8 mouse cellular contexts compared by ENCODE assay signal in the genomic region with DNA sequence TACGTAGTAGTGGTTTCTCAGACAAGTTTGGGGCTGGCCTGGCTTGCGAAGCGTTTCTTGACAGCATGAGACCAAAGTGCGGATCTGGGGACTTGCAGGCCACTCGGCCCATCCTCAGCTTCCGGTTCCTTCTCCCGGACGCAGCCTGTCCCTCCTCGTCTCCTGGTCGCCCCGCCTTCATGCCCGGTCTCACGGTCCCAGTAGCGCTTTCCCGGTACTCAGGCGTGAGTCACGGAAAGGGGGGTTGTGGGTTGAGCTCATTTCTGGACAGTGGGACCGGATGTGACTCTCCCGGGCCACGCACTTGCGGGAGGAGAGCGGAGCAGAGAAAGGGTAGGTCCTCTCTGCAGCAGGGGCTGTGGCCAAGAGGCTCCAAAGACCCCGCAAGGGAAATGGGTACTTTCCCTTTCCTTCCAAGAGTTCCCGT. TPM values are rescaled to one million over a fixed set of nuclear protein-coding genes. Genes with fewer than 3 reads are reported as not detected.
A peak's percentile ranks its signal among the peaks of the same experiment; 100 is the strongest.
DNase-seq lines count a peak whose midpoint lies in the region; ATAC-seq and TF ChIP-seq lines count a peak whose summit lies in the region.

A gene (plus strand): TSS at position 46 of the 427 bp plus-strand sequence.

- no peak for TF ChIP-seq CTCF in hindbrain, postnatal 0 days (IDR thresholded peaks at IDR 0.05; ENCODE audit: low read depth)

- no peaks in the 10 kb centered on the region for H3K9me3 ChIP-seq in hindbrain, postnatal 0 days (ENCODE audit: low read length)

- H3K4me1 ChIP-seq in hindbrain, postnatal 0 days (ENCODE audit: insufficient read depth, low read length), result no peaks in the 10 kb centered on the region; the same call in 1 of the 2 replicates

- H3K36me3 ChIP-seq in hindbrain, postnatal 0 days (ENCODE audit: insufficient read depth, low read length), result no peaks in the 10 kb centered on the region

- 1% methylated on average over 24 of the region's 24 CpGs for WGBS in hindbrain, postnatal 0 days

- peak within 1 kb of the TSS; percentile 76 for H3K4me2 ChIP-seq in hindbrain, postnatal 0 days (ENCODE audit: low read depth, low read length)

- peak within 1 kb of the TSS; percentile 53 for H3K9ac ChIP-seq in hindbrain, postnatal 0 days (replicated peaks; ENCODE audit: low read length)

- H3K27ac ChIP-seq in hindbrain, postnatal 0 days, result peak within 1 kb of the TSS; percentile 49

- H3K27me3 ChIP-seq in hindbrain, postnatal 0 days (ENCODE audit: insufficient read depth, low read length), result no peaks in the 10 kb centered on the region

- ATAC-seq in hindbrain, postnatal 0 days, result peak; percentile 34; the same call in 1 of the 2 replicates
- peak; percentile 67 for ATAC-seq in megakaryocyte, adult 5-6 weeks (ENCODE audit: poor library complexity, severe bottlenecking)

- peak within 1 kb of the TSS; percentile 41 for H3K4me3 ChIP-seq in hindbrain, postnatal 0 days (ENCODE audit: low read length)

- DNase-seq in T-cell, adult 2 months (ENCODE audit: low spot score), result peak; percentile 28
- peak; percentile 31 to 49 for DNase-seq in cerebellum, postnatal 4 days (ENCODE audit: low spot score in 2 of 2)
- peak; percentile 88 to 91 for DNase-seq in gastrocnemius, adult 8-10 months (ENCODE audit: low spot score in 2 of 2)
- peak; percentile 55 for DNase-seq in hindbrain, postnatal 0 days (ENCODE audit: low spot score)
- peak; percentile 28 to 53 for DNase-seq in left cerebral cortex, adult 8-10 months (ENCODE audit: low spot score in 2 of 2)
- DNase-seq in right cerebral cortex, adult 2 months (ENCODE audit: low spot score in 2 of 2), result peak; percentile 56 to 59
- DNase-seq in urinary bladder, adult 2 months (ENCODE audit: low spot score), result peak; percentile 79

RNA-seq across cellular contexts. Expression of the gene that starts here (rescaled TPM):
- total RNA-seq in gastrocnemius, adult 8-10 months (2022), result 1 to 10 TPM in 3 of 4 experiments, under 1 TPM in 1; 0.56 to 1.3 (median 1.2) TPM
- 2.7 and 6.7 TPM in 2 replicates for total RNA-seq in hindbrain, postnatal 0 days (2014; rRNA removed)
- polyA plus RNA-seq in hindbrain, postnatal 0 days (2015; fragmentation: Nextera tagmentation; extraction: Ambion mirVana), result 12.2 and 15.3 TPM in 2 replicates
- total RNA-seq in left cerebral cortex, adult 8-10 months (2022), result 1 to 10 TPM; 1.0 to 1.8 (median 1.2) TPM
- 0.91 and 1.0 TPM in 2 replicates for total RNA-seq in megakaryocyte, adult 5-6 weeks (2015)
- total RNA-seq in megakaryocyte, adult 5-6 weeks (2017), result 0.59 TPM in 1 of 2 replicates, not detected in the other
- 11.3 and 12.6 TPM in 2 replicates for polyA plus RNA-seq in urinary bladder, adult 2 months (2012; rRNA removed)

Comparison
In these comparisons a context has a peak if more than half of its experiments do, and no peak if none do; other contexts are left out.
1. Peak in every context shown above with its lines: DNase-seq, ATAC-seq, H3K4me3 ChIP-seq and H3K27ac ChIP-seq.
2. DNase-seq: peak in every context shown above with its lines; median percentile 90 in gastrocnemius, adult 8-10 months; 79 in urinary bladder, adult 2 months; 58 in right cerebral cortex, adult 2 months; 55 in hindbrain, postnatal 0 days; 40 in left cerebral cortex, adult 8-10 months; 40 in cerebellum, postnatal 4 days; 28 in T-cell, adult 2 months.